Mouse (Mus musculus): Measurements from ENCODE around the gene Ccdc78.
"Not testable (repeated sequence)": the region's sequence is repeated elsewhere in the genome, so short reads cannot be mapped to it uniquely, and the experiment has no call there.

The Ccdc78 gene

GRCm38 (mm10) chr17:25783086-25783485 lies 3.3 kb upstream of the Ccdc78 start:
- DNase-seq (ENCODE audit: low read depth), result no peak

GRCm38 (mm10) chr17:25783861-25784574 lies 2.4 kb upstream of the Ccdc78 start:
- no peak for DNase-seq (ENCODE audit: low read depth)

GRCm38 (mm10) chr17:25785281-25785745 lies 1.1 kb upstream of the Ccdc78 start, which contains the start of gene Haghl:
Haghl (minus strand) TSS chr17:25785673.
- peak; percentile 99 for DNase-seq (ENCODE audit: low read depth)

- no peak for DNase-seq (ENCODE audit: low read depth)
Observed at GRCm38 (mm10) chr17:25786781-25787504, 563 bp downstream of the Ccdc78 start.

DNA sequence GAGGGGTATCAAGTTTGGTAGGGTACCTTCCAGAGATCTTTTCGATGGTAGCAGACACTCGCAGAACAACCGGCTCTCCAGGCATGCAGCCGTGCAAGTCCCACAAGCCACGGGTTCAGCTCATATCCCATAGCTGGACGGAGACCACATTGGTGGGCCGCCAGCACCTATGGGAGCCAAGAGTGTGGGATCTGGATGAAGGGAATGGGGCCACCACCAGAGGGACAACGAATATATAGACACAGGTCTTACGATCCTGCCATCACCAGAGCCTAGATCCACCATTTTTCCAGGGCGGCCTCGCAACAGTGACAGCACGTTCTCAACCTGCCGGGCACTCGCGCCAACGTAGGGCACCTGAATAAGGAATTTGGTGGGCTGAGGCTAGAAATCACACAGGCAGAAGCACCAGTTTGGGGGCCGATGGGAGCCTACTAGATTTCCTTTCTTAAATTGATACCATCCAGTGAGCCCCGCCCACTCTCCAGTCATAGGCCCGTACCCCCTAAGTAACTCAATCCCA lies 5.0 kb downstream of the Ccdc78 start:
- DNase-seq (ENCODE audit: low read depth), result no peak

- DNase-seq (ENCODE audit: low read depth), result peak; percentile 95
Observed at GRCm38 (mm10) chr17:25791843-25792527, 5.6 kb downstream of the Ccdc78 start.

DNA sequence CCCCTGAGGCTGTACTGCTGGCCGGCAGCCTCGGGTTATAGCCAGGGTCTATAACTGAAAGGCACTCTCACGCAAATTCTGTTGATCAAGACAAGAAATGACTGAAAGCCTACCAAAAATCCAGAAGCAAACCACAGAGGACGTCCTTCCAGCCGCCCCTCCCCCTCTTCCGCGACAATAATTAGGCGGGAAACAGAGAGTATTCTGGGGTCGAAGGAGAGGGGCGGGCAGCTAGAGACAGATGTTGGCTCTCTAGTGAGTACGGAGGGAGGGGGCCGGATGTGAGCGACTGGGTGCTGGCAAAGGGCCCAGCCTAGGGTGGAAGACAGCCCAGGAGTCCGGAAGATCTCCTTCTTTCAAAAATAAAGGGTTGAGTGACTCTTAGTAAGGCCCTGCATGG lies 6.2 kb downstream of the Ccdc78 start, which contains the start of gene Fam173a:
Gene Fam173a, minus strand, starts transcription at position 287 of the 400 bp plus-strand sequence.
- DNase-seq (ENCODE audit: low read depth), result peak; percentile 88

DNA sequence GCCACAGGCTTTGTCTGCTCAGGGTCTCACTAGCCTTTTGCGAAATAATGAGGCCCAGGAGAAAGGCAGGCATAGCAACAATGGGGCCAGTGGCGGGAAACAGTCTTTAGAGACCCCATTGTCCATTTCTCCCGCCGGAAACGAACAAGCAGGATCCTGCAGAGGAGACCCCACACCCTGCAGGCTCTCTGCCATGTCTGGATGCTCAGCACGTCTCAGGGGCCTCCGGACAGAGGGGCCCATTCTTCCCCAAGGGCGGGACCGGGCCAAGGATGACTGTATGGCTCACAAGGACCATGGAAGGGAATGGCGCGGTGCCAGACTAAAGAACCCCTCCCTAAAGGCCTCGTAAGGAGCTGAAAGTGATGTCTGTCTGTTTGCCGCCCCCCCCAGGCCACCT lies 7.8 kb downstream of the Ccdc78 start:
- DNase-seq (ENCODE audit: low read depth), result no peak

DNA sequence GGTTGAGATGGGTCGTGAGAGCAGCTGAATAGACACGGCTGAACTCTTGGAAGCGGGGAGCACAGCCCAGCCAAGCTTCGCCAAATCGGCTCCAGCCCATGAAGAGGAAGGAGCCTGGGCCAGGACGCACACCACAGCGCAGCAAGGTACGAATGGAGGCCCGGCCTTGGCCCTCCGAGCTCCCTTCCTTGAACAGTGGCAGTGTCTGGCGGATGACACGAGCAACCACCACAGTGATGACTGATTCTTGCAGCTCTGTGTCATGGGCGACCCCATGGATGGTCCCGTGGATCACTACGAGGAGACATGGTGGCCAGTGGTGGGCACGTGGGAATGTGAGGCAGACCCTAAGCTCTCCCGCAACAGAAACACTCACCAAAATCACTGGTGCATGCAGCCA lies 8.6 kb downstream of the Ccdc78 start:
- no peak for DNase-seq (ENCODE audit: low read depth)

DNA sequence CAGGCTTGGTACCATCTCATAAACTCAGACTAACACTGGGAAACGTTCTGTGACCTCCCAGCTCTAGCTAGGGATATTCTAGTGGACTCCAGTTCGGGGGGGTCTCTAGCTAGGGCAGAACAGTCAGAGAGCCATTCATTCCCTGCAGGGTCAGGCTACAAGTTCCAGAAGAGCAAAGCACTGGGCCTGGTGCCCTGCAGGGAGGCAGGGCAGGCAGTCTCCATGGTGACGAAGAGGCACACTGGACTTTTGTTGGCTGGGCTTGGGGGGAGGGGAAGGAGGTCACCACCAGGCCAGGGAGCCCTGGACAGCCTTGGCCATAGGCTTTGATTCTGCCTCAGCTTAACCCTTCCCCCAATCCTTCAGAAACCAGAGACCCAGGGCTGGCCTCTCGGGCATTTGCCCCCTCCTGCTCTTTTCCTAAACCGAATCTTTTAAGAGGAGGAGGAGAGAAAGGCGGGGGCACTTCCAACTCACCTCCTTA lies 9.3 kb downstream of the Ccdc78 start, which contains the start of gene AC134908.4:
Gene AC134908.4, minus strand, starts transcription at position 51 of the 484 bp plus-strand sequence.
- no peak for DNase-seq (ENCODE audit: low read depth)

DNA sequence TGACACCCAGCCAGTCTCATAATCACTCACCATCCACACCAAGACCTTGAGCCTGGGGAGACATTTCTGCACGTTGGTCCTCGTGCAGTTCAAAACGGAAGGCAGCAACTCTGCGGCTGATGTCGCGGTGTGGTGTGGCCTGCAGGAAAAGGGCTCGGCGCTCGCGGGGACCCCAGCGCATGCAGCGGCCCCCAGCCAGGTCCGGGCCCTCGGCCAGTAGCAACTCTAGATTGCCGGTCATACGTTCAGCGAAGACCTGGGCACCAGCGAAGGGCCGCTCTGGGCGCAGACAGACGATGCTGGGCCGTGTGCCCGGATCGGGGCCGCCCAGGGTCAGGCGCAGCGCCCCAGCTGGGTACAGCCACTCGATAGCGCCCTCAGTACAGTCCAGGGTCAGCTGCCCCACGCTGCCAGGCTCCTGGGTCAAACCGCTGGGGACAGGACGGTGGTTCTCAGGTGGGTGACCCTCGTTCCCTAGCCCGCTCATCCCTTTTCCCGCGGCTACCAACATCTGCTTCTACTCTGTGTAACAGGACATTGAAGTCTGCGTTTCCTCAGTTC lies 9.9 kb downstream of the Ccdc78 start:
- DNase-seq (ENCODE audit: low read depth), result no peak

DNA sequence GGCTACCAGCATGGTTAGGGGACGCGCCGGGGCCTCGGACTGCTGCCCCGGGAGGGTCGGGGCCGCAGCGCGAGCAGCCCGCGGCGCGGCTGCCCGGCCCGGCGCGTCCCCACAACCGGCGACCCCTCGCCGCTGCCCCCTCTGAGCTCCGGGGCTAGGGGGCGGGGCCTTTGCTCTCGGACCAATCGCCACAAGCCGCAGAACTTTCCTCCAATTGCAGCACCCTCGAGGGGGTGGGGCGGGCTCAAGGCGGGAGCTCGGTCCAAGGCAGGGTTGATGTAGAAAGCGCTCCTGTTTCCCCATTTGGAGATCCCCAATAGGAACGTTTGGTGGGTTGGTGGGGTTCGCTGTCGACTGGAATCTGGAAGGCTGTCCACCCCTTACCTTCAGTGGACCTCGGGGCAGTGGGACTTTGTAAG lies 10.6 kb downstream of the Ccdc78 start, which contains the start of gene Metrn:
Gene Metrn, minus strand, starts transcription at position 186 of the 419 bp plus-strand sequence.
- peak; percentile 90 for DNase-seq (ENCODE audit: low read depth)

DNA sequence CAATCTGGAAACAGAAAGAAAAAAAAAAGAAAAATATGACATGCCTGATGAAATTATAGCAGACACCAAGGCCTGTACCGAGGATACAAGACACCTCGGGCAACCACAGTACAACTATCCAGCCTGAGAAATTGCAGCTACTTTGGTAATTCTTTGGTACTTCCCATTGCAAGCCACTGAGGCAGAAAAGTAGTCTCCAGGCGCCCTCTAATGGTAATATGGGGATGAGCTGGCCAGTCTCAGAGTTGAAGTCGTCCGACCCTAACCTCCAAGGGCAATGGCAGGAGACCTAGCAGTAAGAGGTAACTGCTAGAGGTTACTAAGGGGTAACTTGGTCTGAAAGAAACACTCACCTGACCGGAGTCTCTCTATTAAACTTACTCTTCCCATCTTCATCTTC lies 14.6 kb downstream of the Ccdc78 start:
- DNase-seq (ENCODE audit: low read depth), result peak; percentile 90

DNA sequence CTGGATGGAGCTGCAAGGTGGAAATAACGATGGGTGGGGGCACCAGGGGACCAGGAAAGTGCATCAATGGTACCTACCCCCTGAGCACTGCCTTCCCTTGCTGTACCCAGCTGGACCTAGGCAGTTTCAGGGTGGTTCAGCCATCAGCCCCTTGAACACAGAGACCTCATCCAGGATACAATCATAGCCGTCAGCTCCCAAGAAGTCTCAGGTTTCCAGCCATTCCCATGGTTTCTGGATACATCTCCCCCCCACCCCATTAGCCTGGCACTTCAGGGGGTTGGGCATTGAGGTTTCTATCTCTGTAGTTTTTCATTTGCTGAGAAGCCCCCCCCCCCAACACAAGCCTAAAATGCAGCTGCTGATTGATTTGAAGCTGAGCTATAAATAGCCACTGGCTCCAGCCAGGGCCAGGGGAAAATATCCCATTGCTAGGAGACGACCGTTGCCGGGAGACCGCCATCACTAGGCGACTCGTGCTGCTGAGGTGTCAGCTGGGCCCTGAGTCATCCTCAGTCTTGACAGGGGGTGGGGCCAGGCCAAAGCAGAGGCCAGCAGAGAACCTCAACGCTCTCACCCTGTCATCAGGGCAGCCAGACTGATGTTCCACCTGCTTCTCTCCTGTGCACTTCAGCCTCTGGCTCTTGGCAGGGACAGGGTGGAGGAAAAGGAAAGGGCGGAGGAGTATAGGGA lies 16.6 kb downstream of the Ccdc78 start:
- DNase-seq (ENCODE audit: low read depth), result no peak

- DNase-seq (ENCODE audit: low read depth), result no peak
Observed at GRCm38 (mm10) chr17:25806507-25806906, 20.1 kb downstream of the Ccdc78 start.

DNA sequence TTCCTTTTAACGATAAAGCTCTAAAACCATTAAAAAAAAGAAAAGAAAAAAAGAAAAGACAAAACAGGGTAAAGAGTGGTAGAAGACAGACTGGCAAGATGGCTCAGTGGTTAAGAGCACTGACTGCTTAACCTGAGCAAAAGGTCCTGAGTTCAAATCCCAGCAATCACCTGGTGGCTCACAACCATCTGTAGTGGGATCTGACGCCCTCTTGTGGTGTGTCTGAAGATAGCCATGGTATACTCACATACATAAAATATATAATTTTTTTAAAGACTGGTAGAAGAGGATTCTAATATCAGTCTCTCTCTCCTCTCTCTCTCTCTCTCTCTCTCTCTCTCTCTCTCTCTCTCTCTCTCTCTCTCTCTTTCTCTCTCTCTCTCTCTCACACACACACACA lies 21.1 kb downstream of the Ccdc78 start:
- not testable (repeated sequence) for DNase-seq (ENCODE audit: low read depth)

- no peak for DNase-seq (ENCODE audit: low read depth)
Observed at GRCm38 (mm10) chr17:25808028-25808427, 21.6 kb downstream of the Ccdc78 start.

DNA sequence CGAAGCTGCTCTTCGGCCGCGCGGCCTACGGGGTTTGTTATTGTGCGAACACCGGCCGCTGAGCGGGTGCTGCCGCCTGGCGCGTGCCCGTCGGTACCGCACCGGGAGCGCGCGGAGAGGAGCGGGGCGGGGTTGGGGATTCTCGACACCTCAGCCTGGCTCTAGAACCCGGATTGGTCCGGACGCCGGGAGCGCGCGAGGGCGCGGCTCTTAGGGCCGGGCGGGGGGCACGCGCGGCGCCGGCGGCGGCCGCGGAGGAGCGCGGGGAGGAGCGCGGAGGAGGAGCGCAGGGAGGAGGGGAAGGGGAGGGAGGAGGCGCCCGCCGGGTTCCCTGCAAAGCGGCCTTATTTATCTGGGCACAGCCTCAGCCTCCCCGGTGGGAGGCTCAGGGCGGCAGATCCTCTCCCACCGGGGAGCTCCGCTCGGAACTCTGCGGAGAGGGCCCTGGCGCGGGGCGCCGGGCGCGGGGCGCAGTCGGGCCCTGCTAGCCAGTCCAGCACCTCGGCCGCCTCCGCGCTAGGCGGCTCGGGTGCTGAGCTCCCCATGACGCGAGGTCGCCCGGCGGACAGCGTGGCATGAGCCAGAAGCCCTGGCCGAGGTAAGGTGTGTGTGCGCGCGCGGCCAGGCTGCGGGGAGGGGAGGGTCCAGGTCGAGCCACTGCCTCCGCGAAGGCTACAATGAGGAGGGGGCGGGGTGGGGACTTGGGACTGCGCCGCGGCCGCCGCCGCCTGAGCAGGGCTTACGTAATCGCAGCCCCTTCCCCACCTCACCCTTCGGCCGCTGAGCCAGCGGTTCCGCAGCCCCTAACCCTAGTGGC lies 22.6 kb downstream of the Ccdc78 start, which contains the start of gene Fbxl16:
Gene Fbxl16, plus strand, starts transcription at position 297 of the 817 bp plus-strand sequence.
- peak; percentile 58 for DNase-seq (ENCODE audit: low read depth)

DNA sequence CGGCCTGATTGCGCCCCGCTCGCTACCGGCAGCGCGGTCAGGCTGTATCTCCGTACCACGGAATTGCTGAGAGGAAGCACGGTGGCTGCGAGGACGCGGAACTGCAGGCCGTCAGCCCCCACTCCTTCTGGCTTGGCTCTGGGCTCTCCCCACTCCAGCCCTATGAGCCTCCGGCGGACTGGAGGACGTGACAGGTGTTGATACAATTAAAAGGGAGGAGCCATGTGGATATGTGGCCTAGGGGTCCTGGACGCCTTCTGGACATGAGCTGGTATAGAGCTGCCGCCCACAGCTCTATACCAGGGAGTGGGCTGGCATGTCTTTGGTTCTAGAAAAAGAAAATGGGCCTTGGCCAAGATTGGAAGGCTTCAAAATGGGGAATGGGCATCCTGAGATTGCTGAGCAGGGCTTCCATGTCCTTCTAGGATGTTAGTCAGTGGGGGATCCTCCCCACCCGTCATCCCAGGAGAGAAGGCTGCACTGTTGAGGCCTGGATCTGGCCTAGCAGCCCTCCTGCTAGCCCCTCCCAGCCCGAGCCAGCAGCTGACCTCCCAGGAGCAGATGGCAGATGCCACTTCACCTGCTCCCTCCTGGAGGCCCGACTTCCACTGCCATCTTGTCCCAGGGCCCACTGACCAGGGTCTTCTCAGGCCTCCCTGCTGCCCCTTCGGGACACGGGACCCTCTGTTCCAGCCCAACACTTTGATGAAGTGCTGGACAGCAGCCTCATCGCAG lies 23.4 kb downstream of the Ccdc78 start:
- no peak for DNase-seq (ENCODE audit: low read depth)

Data from induced T-regulatory cell, adult 2 months (primary cell).